Mouse (Mus musculus) heart, adult 18-20 months (tissue): ENCODE results near the gene Sdf2. TPM values are rescaled to one million over a fixed set of nuclear protein-coding genes. Genes with fewer than 3 reads are reported as not detected.
A peak's percentile ranks its signal among the peaks of the same experiment; 100 is the strongest.

Experiments
- DNase-seq, 2 experiments: peaks; one replicate each; pipeline ENCODE4 v3.0.0; 2021 to 2022; ENCODE audit warnings: mixed read lengths in 1 of 2
- long read RNA-seq, 2 experiments: library from polyadenylated mRNA; stranded (forward); transcript quantifications; one replicate each; pipeline ENCODE4 v2.0.0; 2021
- total RNA-seq, 2 experiments: library from RNA; stranded (reverse); gene quantifications; 2 replicates each; pipeline ENCODE4 v1.2.3; 2021

Gene Sdf2
- total RNA-seq: 10 to 100 TPM; 52.7 to 55.7 TPM
- long read RNA-seq, experiment 1, transcript Sdf2-201 (3 exons, 1,268 nt): major isoform, 56 of 64 reads
- long read RNA-seq, experiment 1, partial matches to known transcripts: 0 of 64 reads
- long read RNA-seq, experiment 1, other reads (novel, unspliced or antisense): 8 of 64 reads
- long read RNA-seq, experiment 2, transcript Sdf2-201 (3 exons, 1,268 nt): major isoform, 34 of 45 reads
- long read RNA-seq, experiment 2, partial matches to known transcripts: 8 of 45 reads
- long read RNA-seq, experiment 2, other reads (novel, unspliced or antisense): 2 of 45 reads

DNA sequence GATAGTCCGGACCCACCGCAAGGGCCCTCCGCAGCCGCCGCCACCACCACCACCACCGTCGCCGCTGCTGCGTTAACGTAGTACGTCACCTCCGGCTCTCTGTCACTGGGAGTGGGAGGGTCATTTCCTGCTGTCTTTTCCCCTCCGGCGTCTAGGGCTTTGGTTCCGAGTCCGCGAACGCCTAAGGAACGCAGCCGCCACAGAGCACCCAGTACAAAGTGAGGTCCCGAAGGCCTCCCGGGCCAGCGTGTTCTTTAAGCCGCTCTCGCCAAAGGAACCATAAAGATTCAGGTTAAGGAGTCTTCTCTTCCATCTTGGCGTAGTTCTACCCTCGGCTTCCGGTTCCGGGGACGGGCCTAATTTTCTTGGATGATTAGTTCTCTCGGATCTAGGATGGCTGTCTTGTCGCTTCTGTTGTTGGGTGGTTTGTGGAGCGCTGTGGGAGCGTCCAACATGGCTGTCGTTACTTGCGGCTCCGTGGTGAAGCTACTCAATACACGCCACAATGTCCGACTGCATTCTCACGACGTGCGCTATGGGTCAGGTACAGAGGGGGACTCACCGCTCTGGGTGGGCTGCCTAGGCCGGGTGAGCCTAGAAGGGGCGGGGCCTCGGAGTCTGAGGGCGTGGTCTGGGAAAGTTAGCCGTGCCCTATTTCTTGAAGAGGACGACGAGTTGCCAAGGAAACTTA, at the start of gene Sdf2, which contains the start of gene Supt6:
Sdf2 (plus strand) TSS at position 120 of the 691 bp plus-strand sequence.
Supt6 (minus strand) TSS at position 361 of the 691 bp plus-strand sequence.
- DNase-seq: peak; percentile 91 to 96

DNA sequence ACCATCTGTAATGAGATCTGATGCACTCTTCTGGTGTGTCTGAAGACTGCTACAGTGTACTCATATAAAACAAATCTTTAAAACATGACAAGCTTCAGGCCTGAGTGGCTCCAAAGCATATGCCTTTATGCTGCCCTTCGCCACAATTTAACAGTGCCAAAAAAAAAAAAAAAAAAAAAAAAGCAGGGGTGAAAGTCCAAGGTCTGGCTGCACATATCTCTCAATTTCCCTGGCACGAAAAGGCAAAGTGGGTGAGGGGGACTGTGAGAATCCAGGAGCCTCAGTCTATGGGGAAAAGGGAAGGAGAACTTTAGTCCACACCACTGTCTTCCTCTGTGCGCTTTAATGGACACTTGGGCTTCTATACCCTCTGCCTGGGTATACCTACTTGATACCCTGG, 43.2 kb upstream of the Sdf2 start:
- no peak for DNase-seq

DNA sequence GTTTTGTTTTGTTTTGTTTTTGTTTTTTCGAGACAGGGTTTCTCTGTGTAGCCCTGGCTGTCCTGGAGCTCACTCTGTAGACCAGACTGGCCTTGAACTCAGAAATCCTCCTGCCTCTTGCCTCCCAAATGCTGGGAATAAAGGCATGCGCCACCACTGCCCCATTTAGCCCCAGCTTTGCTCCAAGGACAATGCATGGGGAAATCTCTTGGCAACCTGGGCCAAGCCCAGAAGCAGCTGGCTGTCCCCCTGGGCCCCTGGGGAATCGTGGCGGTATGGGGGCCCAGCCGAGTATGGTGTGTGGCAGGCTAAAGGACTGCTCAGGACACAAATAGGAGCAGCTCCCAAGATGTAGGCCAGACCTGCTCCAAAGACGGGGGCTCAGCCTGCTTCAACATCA, 41.3 kb upstream of the Sdf2 start:
- DNase-seq: no peak

GRCm38 (mm10) chr11:78205361-78206206, 40.0 kb upstream of the Sdf2 start:
- DNase-seq: no peak

DNA sequence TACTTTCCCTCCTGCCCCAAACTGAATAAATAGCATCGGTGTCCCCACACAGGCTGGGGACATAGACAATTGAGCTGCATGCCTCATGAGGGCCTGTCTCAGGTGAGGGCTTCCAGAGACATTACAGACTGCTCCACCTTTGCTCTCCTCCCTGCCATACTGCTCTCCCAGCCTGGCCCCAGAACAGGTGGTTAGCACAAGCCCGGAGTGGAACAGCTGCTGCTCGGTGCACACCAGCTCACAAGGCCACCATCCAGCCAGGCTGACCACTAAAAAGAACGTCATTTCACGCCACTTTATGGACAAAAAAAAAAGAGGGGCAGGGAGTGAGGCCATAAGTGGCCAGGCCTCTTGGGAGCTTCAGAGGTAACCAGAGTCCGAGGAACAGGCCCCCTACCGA, 38.4 kb upstream of the Sdf2 start:
- DNase-seq: no peak

GRCm38 (mm10) chr11:78209886-78210285, 35.7 kb upstream of the Sdf2 start:
- DNase-seq: no peak

GRCm38 (mm10) chr11:78210615-78211014, 34.9 kb upstream of the Sdf2 start:
- DNase-seq: no peak

GRCm38 (mm10) chr11:78211513-78211912, 34.0 kb upstream of the Sdf2 start:
- DNase-seq: no peak

- DNase-seq: peak in 1 of 2 experiments; percentile 53
These were observed 32.3 kb upstream of the Sdf2 start for GRCm38 (mm10) chr11:78213086-78213817.

DNA sequence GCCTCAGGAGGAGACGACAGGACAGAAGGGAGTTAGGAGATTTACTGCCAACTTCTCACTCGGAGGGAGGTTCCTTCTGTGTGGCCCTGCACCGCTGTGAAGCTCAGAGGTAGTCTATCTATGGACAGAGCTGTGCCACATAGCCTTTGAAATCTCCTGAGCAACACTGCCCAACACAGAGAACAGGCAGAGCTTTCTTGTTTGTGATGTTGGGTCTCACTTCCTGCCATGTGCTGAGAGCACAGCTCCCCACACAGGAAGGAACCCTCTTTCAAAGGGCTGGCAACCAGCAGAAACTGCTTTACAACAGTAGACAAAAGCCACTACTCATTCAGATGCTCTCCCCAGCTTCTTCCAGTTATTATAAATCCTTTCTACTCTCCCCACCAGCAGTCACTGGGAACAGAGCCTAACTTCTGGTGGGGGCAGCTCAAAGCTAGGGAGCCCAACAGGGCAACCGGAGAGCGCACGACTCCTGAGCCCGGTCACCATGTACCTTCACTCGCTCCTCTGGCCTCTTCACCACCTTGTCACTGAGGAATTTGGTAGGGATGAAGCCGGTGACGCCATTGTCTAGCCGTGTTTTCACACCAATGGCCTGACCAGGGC, 29.7 kb upstream of the Sdf2 start:
- no peak for DNase-seq

GRCm38 (mm10) chr11:78223586-78223985, 22.0 kb upstream of the Sdf2 start:
- no peak for DNase-seq

DNA sequence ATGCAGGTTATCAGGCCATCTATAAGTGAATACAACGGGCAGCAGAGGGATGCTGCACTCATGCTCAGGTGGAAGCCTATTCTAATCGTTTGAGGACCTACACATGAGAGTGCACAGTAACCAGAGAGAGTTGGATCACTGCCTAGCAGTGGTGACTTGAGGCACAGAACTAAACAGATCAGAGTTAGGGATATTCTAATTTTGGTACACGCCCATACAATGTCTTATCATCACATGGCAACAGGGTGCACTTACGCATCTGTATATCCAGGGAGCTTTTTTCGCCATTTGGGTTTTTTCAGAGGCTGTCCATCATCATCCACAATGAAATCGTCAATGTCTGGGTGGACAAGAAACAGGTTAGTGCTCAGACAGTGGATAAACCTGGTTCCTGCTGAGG, 14.0 kb upstream of the Sdf2 start:
- DNase-seq: no peak

DNA sequence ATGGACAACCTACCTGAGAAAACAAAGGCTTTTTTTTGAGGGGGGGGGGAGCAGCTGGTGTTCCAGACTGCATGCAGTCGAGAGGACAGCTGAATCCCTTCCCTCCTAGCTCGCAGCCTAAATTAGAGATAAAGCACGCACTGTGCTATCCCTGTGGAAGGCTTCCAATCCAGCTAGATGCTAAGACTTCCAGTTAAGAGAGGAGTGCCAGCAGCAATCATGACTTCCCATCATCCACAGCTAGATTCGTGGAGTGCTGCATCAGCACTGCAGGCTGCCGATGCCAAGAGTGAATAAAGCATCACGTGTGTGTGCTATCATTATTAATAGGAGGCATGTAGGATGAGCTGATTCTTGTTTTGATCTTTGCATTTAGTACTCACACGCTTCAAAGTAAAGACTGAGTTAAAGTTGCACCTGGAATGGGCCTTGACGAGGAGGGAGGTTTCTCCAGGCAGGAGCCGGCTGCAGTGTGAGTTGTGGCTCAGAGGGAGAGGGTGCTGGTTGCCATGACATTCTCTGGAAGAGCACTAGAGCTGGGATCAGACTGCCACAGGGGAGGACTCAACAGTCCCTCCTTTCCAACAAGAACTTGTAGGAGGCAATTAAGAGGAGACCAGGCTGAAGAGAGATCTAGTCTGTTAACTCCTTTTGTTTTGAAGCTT, 5.2 kb upstream of the Sdf2 start:
- peak; percentile 27 to 44 for DNase-seq

GRCm38 (mm10) chr11:78245261-78245626, 302 bp upstream of the Sdf2 start:
- no peak for DNase-seq

DNA sequence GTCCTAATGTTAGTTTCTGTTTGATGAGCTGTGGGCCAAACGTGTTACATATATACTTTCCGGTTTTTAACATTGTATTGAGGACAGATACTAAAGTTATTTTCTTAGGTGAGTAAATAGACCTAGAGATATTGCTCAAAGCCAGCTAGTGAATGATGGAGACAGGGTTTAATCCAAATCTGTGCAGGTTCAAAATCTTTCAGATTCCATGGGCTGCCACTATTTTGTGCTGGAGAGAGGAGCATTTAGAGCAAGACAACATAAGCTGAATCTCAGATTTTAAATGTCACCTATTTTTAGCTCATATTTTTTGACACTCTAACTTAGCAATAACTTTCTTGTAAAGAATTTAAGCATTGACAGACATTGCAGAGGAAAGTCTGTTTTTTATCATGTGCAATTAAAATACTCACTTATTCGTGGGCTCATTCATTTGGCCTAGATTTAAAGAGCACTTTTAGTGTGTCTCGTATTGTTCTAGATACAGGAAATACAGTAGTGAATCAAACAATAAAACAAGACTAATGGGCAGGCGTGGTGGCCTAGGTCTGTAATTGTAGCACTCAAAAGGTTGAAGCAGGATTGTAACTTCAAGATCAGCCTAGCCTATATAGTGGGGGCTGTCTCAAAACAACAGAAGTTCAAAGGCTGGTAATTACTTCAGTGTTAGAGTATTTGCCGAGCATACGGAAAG, 919 bp downstream of the Sdf2 start:
- no peak for DNase-seq

DNA sequence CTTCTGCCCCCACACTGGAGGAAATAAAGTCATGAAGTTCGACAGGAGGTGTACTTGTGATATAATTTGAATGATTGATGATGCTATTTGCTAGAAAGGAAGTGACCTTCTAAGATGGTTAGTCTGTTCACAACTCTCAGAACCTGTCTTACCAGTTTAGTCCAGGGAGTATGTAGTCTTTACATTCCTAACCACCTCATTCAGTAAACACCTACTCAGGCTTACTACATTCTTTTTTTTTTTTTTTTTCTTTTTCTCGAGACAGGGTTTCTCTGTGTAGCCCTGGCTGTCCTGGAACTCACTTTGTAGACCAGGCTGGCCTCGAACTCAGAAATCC, 1.4 kb downstream of the Sdf2 start:
- no peak for DNase-seq

- DNase-seq: no peak
These were observed 2.2 kb downstream of the Sdf2 start for GRCm38 (mm10) chr11:78247727-78248140.

GRCm38 (mm10) chr11:78256618-78257017, 11.1 kb downstream of the Sdf2 start:
- no peak for DNase-seq

GRCm38 (mm10) chr11:78260489-78261258, 15.1 kb downstream of the Sdf2 start:
- no peak for DNase-seq
